Mouse (Mus musculus) heart, postnatal 0 days (tissue): ENCODE measurements around the gene Impad1. TPM values are rescaled to one million over a fixed set of nuclear protein-coding genes. Genes with fewer than 3 reads are reported as not detected.

Experiments
- ATAC-seq: fragments of 200-750 bp; cut with Nextera tagmentation; 2 replicates; pipeline ENCODE4 v1.8.0; 2017; ENCODE audit warnings: low read depth, moderate number of reproducible peaks, moderate library complexity; ENCODE audit not compliant: insufficient read depth
- DNase-seq: peaks from one replicate; pipeline ENCODE4 v3.0.0-alpha.2; 2016; ENCODE audit warnings: low spot score
- H3K27ac ChIP-seq: fragments of 300-500 bp; sonication (generic); 2 replicates; pipeline ENCODE4 v1.5.1; 2014; ENCODE audit warnings: low read depth, mild to moderate bottlenecking
- H3K27me3 ChIP-seq: fragments of 300-500 bp; sonication (generic); 2 replicates; pipeline ENCODE4 v1.6.1; 2014; ENCODE audit warnings: low read length, mixed read lengths; ENCODE audit not compliant: control insufficient read depth, insufficient read depth
- H3K36me3 ChIP-seq: fragments of 300-500 bp; sonication (generic); replicated peaks from 2 replicates; pipeline ENCODE4 v1.6.1; 2014; ENCODE audit warnings: low read length, mixed read lengths; ENCODE audit not compliant: control insufficient read depth, insufficient read depth
- H3K4me1 ChIP-seq: fragments of 300-500 bp; sonication (generic); 2 replicates; pipeline ENCODE4 v1.6.1; 2014; ENCODE audit warnings: antibody characterized with exemption; ENCODE audit not compliant: control insufficient read depth, insufficient read depth
- H3K4me2 ChIP-seq: fragments of 300-500 bp; sonication (generic); 2 replicates; pipeline ENCODE4 v1.6.1; 2014; ENCODE audit warnings: low read depth, mild to moderate bottlenecking, low read length, moderate library complexity
- H3K4me3 ChIP-seq: fragments of 300-500 bp; sonication (generic); 2 replicates; pipeline ENCODE4 v1.5.1; 2014; ENCODE audit warnings: low read depth, low read length
- H3K9ac ChIP-seq: fragments of 300-500 bp; sonication (generic); replicated peaks from 2 replicates; pipeline ENCODE4 v1.6.1; 2014; ENCODE audit warnings: low read depth, low read length, mixed read lengths
- H3K9me3 ChIP-seq: fragments of 300-500 bp; sonication (generic); replicated peaks from 2 replicates; pipeline ENCODE4 v1.6.1; 2016; ENCODE audit warnings: low read length; ENCODE audit not compliant: control insufficient read depth
- CTCF ChIP-seq: IDR thresholded peaks from 2 replicates; pipeline ENCODE4 v1.5.1; 2016; ENCODE audit warnings: antibody characterized with exemption, control low read depth, low read depth
- EP300 ChIP-seq: IDR thresholded peaks from 2 replicates; pipeline ENCODE4 v1.6.1; 2016; ENCODE audit warnings: antibody characterized with exemption, low read depth
- WGBS: fragments of 180-500 bp; shearing (Covaris S2); extraction: QIAGEN DNeasy Blood & Tissue Kit; methylation state at CpG from one replicate; pipeline ENCODE4 v1.1.7; 2014; 5-methylcytosine and 5-hydroxymethylcytosine counted together
- polyA plus RNA-seq: library from polyadenylated mRNA; unstranded; fragments of >200 nt; fragmentation: Nextera tagmentation; extraction: Ambion mirVana; gene quantifications from 2 replicates; pipeline ENCODE4 v1.2.1, GENCODE M21; 2015
- total RNA-seq: library from RNA; depleted of rRNA; stranded (reverse); fragments of >200 nt; gene quantifications from 2 replicates; pipeline ENCODE4 v1.2.3, GENCODE M21; 2014; ENCODE audit warnings: low replicate concordance; rRNA removed

Impad1 gene
- 53.1 and 61.1 TPM in 2 replicates for total RNA-seq
- 16.7 and 17.4 TPM in 2 replicates for polyA plus RNA-seq

DNA sequence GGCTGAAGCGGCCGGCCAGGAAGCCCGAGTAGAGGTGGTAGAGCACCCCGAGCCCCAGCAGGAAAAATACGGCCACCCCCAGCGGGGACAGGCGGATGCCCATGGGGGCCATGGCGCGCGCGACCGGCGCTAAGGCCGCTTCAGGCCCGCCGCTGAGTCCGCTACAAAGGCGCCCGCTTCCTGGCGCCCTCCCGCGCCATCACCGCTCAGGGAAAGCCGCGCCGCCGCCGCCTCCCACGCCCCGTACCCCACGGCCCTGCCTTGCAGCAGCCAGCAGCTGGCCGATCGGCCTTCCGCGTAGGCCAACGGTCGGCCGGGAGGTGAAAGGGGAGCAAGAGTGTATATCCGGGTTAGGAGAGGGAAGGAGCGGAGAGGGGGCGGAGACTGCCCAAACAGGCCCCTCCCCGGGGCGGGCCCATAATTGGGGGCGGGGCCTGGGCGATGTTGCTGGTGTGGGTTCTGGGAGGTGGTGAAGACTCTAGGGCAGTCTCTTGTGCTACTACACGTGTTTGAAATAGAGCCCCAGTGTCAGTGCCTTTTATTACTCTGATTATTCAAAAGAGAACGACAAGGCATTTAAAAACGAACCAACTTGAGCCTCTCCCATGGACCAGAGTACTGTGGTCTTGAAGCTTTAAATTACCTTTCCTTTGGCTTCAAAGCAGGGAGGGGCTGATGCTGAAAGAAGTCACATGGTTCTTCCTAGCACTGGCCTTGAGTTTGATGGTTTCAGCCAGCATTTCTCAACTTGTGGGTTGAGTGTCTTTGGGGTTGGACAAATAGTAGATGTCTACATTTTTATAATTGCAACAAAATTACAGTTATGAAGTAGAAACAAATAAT, at the start of gene Impad1:
Gene Impad1 (minus strand): TSS at position 364 of the 843 bp plus-strand sequence.
- H3K9ac ChIP-seq: peak within 1 kb of the TSS; percentile 96
- TF ChIP-seq EP300 (no peak), CTCF (no peak)
- no peaks in the 10 kb centered on the region for H3K9me3 ChIP-seq
- peaks cover 15% of the 10 kb centered on the region; the same call in 1 of the 2 replicates for H3K4me1 ChIP-seq
- H3K27ac ChIP-seq: peak within 1 kb of the TSS; percentile 89
- DNase-seq (peak; percentile 82), ATAC-seq (peak; percentile 97)
- peak within 1 kb of the TSS; percentile 87 for H3K4me2 ChIP-seq
- no peaks in the 10 kb centered on the region for H3K27me3 ChIP-seq
- H3K36me3 ChIP-seq: no peaks in the 10 kb centered on the region
- peak within 1 kb of the TSS; percentile 99 for H3K4me3 ChIP-seq
- under 1% methylated on average over 23 of the region's 48 CpGs for whole genome bisulfite sequencing

DNA sequence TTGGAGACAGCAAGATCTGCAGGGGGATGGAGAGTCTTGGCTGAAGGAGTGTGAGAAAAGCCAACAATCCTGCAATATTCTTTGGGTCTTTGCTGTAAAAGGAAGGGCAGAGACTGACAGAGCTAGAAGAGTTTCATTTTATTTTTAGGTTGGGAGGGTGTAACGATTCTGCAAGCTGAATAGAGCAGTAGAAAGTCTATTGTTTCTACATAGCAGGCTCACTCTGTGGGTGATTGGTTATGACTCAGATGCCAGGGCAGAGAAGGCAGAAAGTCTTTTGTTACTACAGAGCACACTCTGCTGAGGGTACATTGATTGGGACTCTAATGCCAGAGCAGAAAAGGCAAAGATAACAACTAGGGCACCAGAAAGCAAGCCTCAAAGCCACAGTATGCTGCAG, 47.0 kb upstream of the Impad1 start:
- ATAC-seq (no peak), DNase-seq (no peak)
- Histone ChIP-seq H3K4me1 (no peaks in the 10 kb centered on the region), H3K9ac (no peak overlapping the region), H3K27ac (no peak overlapping the region), H3K36me3 (no peaks in the 10 kb centered on the region), H3K27me3 (no peaks in the 10 kb centered on the region), H3K4me2 (no peak overlapping the region), H3K4me3 (no peak overlapping the region), H3K9me3 (no peaks in the 10 kb centered on the region)
- 23% methylated on average over 1 of the region's 1 CpGs for WGBS
- TF ChIP-seq CTCF: no peak
- TF ChIP-seq EP300: no peak

- ATAC-seq (no peak), DNase-seq (no peak)
- Histone ChIP-seq H3K9me3 (no peaks in the 10 kb centered on the region), H3K36me3 (no peaks in the 10 kb centered on the region), H3K4me2 (no peak overlapping the region), H3K27ac (no peak overlapping the region), H3K9ac (no peak overlapping the region), H3K4me3 (no peak overlapping the region), H3K4me1 (no peaks in the 10 kb centered on the region), H3K27me3 (no peaks in the 10 kb centered on the region)
- 47% methylated on average over 5 of the region's 5 CpGs for WGBS
- TF ChIP-seq CTCF: no peak
- no peak for TF ChIP-seq EP300
Measured at GRCm38 (mm10) chr4:4833789-4834295, 40.7 kb upstream of the Impad1 start.

DNA sequence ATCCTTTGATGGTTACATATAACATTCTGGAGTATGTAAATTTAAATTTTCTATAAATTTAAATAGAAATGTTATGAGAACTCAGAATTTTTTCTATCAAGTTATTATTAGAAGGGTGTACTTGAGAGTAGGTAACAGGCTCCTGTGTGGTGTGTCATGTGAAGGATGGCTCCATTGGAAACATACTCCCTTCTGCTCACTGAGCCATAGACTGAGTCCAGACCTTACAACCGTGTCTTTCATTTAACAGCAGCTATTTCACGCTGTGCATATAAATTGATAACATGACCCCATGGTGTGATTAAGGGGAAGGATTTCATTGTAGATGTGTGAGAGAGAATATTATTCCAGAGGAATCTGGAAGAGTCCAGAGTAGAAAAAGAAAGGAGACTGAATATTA, 35.0 kb upstream of the Impad1 start:
- DNase-seq (no peak), ATAC-seq (no peak)
- TF ChIP-seq EP300 (no peak), CTCF (no peak)
- H3K9ac ChIP-seq: no peak overlapping the region
- H3K4me1 ChIP-seq: no peaks in the 10 kb centered on the region
- H3K4me2 ChIP-seq: no peak overlapping the region
- no peaks in the 10 kb centered on the region for H3K27me3 ChIP-seq
- H3K36me3 ChIP-seq: no peaks in the 10 kb centered on the region
- H3K27ac ChIP-seq: no peak overlapping the region
- 43% methylated on average over 2 of the region's 2 CpGs for WGBS
- no peaks in the 10 kb centered on the region for H3K9me3 ChIP-seq
- H3K4me3 ChIP-seq: no peak overlapping the region

DNA sequence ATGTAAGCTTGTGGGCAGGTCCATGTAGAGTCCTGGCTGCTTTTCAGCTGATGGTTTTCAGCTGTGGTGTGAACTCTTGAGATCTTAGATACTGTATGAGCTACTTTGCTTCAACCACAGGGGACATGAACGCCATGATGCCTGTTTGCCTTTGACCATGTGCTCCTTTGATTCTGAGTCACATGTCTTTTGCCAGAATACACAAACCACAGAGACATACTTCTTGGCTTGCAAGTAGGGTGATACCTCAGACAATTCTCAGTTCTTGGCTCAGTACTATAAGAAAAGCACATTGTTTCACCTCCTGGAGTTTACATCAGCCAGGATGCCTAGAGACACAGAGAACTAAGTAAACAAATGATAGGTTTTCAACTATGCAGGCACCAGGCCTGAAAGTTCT, 29.0 kb upstream of the Impad1 start:
- WGBS: 45% methylated on average over 1 of the region's 1 CpGs
- H3K9me3 ChIP-seq: no peaks in the 10 kb centered on the region
- no peak overlapping the region for H3K27ac ChIP-seq
- H3K9ac ChIP-seq: no peak overlapping the region
- no peak for TF ChIP-seq EP300
- TF ChIP-seq CTCF: no peak
- DNase-seq (no peak), ATAC-seq (no peak)
- H3K36me3 ChIP-seq: no peaks in the 10 kb centered on the region
- no peaks in the 10 kb centered on the region for H3K4me1 ChIP-seq
- H3K4me2 ChIP-seq: no peak overlapping the region
- H3K27me3 ChIP-seq: no peaks in the 10 kb centered on the region
- H3K4me3 ChIP-seq: no peak overlapping the region
